Mouse (Mus musculus): Measurements from ENCODE around the gene Cd300ld3. TPM values are rescaled to one million over a fixed set of nuclear protein-coding genes. Genes with fewer than 3 reads are reported as not detected.

The Cd300ld3 gene
- not detected in 2 replicates for polyA plus RNA-seq (2014; fragmentation: Nextera tagmentation; extraction: Ambion mirVana)

DNA sequence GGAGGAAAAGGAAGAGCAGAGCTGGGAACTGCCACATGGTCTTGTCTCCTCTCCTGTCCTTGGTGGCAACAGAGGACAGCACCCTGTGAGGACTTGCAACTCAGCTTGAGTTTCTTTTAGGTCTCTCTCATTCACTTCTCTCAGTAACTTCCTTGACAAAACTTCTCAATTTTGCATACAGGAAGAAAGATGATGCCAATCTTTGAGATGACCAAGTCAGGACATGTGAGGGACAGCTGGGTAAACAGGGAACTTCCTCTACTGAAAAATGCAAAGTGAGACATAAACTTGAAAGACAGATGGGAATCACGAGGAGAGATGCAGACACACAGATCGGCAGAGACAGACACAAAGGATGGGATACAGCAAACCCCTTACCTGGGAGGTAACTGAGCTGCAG, at the start of gene Cd300ld3:
Gene Cd300ld3, minus strand, starts transcription at position 151 of the 400 bp plus-strand sequence.
- Histone ChIP-seq H3K27me3 (ENCODE audit: control insufficient read depth, insufficient read depth, low read length) (no peaks in the 10 kb centered on the region), H3K27ac (ENCODE audit: low read depth, low read length) (no peak within 1 kb of the TSS), H3K9me3 (ENCODE audit: control insufficient read depth, low read length) (no peaks in the 10 kb centered on the region), H3K4me2 (ENCODE audit: low read depth, low read length, severe bottlenecking) (no peak within 1 kb of the TSS), H3K4me3 (ENCODE audit: low read depth, low read length) (no peak within 1 kb of the TSS), H3K9ac (ENCODE audit: low read length) (no peak within 1 kb of the TSS), H3K36me3 (ENCODE audit: control insufficient read depth, insufficient read depth, low read length) (no peaks in the 10 kb centered on the region), H3K4me1 (replicated peaks; ENCODE audit: control insufficient read depth, insufficient read depth, low read length) (no peaks in the 10 kb centered on the region)
- 81% methylated on average over 2 of the region's 2 CpGs for WGBS
- ATAC-seq (replicated peaks; ENCODE audit: low FRiP score) (no peak), DNase-seq (ENCODE audit: low spot score) (no peak)

DNA sequence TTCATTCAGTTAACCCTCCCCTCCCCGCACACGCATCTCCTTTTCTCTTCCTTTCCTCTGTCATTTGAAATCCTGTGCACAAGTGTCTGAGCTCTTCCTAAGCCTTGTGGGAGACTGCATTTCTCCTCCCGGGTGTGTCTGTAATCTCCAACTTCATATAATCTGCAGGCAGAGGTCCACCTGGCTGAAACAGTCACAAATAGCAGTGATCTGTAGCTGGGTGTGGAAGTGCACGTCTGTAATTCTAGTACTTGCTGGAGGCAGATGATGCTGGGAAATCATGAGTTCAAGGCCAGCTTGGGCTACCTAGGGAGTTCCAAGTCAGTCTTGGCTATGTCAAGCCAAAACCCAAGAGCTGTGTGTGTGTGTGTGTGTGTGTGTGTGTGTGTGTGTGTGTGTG, 43.9 kb upstream of the Cd300ld3 start:
- Histone ChIP-seq H3K4me1 (replicated peaks; ENCODE audit: control insufficient read depth, insufficient read depth, low read length) (0 out of 2 replicates have a peak, but pooled peaks cover 5% of the 10 kb centered on the region), H3K27me3 (ENCODE audit: control insufficient read depth, insufficient read depth, low read length) (peaks cover 11% of the 10 kb centered on the region; the same call in 1 of the 2 replicates), H3K4me2 (ENCODE audit: low read depth, low read length, severe bottlenecking) (peak overlapping the region; percentile 55; the same call in 1 of the 2 replicates), H3K9me3 (ENCODE audit: control insufficient read depth, low read length) (no peaks in the 10 kb centered on the region), H3K36me3 (ENCODE audit: control insufficient read depth, insufficient read depth, low read length) (no peaks in the 10 kb centered on the region), H3K4me3 (ENCODE audit: low read depth, low read length) (peak overlapping the region; percentile 26; the same call in 1 of the 2 replicates), H3K27ac (ENCODE audit: low read depth, low read length) (no peak overlapping the region), H3K9ac (ENCODE audit: low read length) (no peak overlapping the region)
- WGBS: 15% methylated on average over 4 of the region's 4 CpGs
- ATAC-seq (replicated peaks; ENCODE audit: low FRiP score) (no peak), DNase-seq (ENCODE audit: low spot score) (no peak)

DNA sequence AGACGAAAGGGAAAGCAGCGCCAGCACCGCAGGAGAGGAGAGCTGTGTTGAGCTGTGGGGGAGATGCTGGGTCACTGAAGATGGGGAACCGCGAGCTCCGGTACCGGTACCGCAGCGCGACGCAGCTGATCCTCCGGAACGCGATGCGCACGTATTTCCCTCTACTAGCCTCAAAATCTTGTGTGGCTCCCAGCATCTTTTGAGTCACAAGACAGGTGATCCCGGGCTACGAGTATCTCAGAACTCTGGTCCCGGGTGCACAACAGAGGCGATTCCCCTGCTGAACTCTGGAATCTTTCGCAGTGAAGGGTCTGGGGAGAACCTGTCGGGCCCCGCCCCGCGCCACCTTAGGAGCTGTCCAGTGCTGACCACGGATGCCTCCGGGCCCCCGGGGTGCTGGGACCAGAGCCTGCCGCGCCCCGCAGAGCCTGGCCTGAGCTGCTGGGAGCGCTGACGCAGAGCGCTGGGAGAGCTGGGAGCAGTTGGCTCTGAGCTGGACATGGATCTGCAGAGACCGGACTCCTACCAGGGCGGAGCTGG, 43.2 kb upstream of the Cd300ld3 start, which contains the start of gene Rab37:
Gene Rab37, plus strand, starts transcription at position 70 of the 540 bp plus-strand sequence.
- Histone ChIP-seq H3K4me1 (replicated peaks; ENCODE audit: control insufficient read depth, insufficient read depth, low read length) (0 out of 2 replicates have a peak, but pooled peaks cover 5% of the 10 kb centered on the region), H3K9me3 (ENCODE audit: control insufficient read depth, low read length) (no peaks in the 10 kb centered on the region), H3K4me2 (ENCODE audit: low read depth, low read length, severe bottlenecking) (peak within 1 kb of the TSS; percentile 55), H3K9ac (ENCODE audit: low read length) (peak within 1 kb of the TSS; percentile 41; the same call in 1 of the 2 replicates), H3K36me3 (ENCODE audit: control insufficient read depth, insufficient read depth, low read length) (no peaks in the 10 kb centered on the region), H3K27ac (ENCODE audit: low read depth, low read length) (no peak within 1 kb of the TSS), H3K27me3 (ENCODE audit: control insufficient read depth, insufficient read depth, low read length) (peaks cover 11% of the 10 kb centered on the region; the same call in 1 of the 2 replicates), H3K4me3 (ENCODE audit: low read depth, low read length) (peak within 1 kb of the TSS; percentile 26)
- WGBS: 2% methylated on average over 36 of the region's 36 CpGs
- ATAC-seq (replicated peaks; ENCODE audit: low FRiP score) (no peak), DNase-seq (ENCODE audit: low spot score) (peak; percentile 68)

DNA sequence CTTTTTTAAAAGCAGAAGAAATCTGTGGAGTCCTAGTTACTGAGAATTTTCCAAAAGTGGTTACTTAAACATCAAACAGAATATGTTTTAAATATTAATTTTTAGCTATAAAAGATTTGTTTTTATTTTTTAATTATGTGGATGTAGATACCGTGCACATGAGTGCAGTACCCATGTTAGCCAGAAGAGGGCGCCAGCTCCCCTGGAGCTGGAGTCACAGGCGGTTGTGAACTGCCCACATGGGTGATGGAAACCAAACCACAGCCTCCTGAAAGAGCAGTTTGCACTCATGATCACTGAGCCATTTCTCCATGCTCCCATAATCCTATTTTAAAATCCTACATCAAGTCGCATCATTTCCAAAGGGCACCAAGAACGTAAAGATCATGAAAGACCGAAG, 41.6 kb upstream of the Cd300ld3 start:
- ATAC-seq (replicated peaks; ENCODE audit: low FRiP score) (no peak), DNase-seq (ENCODE audit: low spot score) (no peak)
- Histone ChIP-seq H3K36me3 (ENCODE audit: control insufficient read depth, insufficient read depth, low read length) (no peaks in the 10 kb centered on the region), H3K4me1 (replicated peaks; ENCODE audit: control insufficient read depth, insufficient read depth, low read length) (0 out of 2 replicates have a peak, but pooled peaks cover 7% of the 10 kb centered on the region), H3K9ac (ENCODE audit: low read length) (no peak overlapping the region), H3K4me3 (ENCODE audit: low read depth, low read length) (no peak overlapping the region), H3K27ac (ENCODE audit: low read depth, low read length) (no peak overlapping the region), H3K4me2 (ENCODE audit: low read depth, low read length, severe bottlenecking) (no peak overlapping the region), H3K27me3 (ENCODE audit: control insufficient read depth, insufficient read depth, low read length) (peaks cover 11% of the 10 kb centered on the region; the same call in 1 of the 2 replicates), H3K9me3 (ENCODE audit: control insufficient read depth, low read length) (no peaks in the 10 kb centered on the region)
- WGBS: 65% methylated on average over 6 of the region's 6 CpGs

DNA sequence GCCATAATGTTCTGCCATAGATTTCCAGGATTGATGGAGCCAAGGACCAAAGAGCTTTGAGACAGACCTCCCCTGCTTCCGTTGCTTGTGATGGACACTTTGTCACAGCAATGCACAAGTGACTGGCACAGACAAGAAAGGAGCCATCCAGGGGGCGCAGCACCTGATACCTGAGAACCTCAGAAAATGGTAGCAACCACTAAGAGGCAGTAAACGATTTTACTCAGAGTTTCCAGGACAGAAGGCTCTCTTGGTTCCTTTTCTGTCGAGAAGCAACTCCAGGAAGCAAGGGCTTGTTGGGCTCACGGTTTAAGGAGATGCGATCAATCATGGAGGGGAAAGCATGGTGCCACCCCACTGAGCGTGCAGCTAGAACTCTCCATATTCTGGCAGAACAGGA, 38.0 kb upstream of the Cd300ld3 start:
- no peak for ATAC-seq (replicated peaks; ENCODE audit: low FRiP score)
- Histone ChIP-seq H3K27me3 (ENCODE audit: control insufficient read depth, insufficient read depth, low read length) (peaks cover 4% of the 10 kb centered on the region; the same call in 1 of the 2 replicates), H3K4me1 (replicated peaks; ENCODE audit: control insufficient read depth, insufficient read depth, low read length) (0 out of 2 replicates have a peak, but pooled peaks cover 5% of the 10 kb centered on the region), H3K27ac (ENCODE audit: low read depth, low read length) (no peak overlapping the region), H3K9ac (ENCODE audit: low read length) (no peak overlapping the region), H3K4me3 (ENCODE audit: low read depth, low read length) (no peak overlapping the region), H3K4me2 (ENCODE audit: low read depth, low read length, severe bottlenecking) (no peak overlapping the region), H3K36me3 (ENCODE audit: control insufficient read depth, insufficient read depth, low read length) (no peaks in the 10 kb centered on the region), H3K9me3 (ENCODE audit: control insufficient read depth, low read length) (no peaks in the 10 kb centered on the region)
- 68% methylated on average over 7 of the region's 7 CpGs for WGBS
- DNase-seq (ENCODE audit: low spot score): no peak

DNA sequence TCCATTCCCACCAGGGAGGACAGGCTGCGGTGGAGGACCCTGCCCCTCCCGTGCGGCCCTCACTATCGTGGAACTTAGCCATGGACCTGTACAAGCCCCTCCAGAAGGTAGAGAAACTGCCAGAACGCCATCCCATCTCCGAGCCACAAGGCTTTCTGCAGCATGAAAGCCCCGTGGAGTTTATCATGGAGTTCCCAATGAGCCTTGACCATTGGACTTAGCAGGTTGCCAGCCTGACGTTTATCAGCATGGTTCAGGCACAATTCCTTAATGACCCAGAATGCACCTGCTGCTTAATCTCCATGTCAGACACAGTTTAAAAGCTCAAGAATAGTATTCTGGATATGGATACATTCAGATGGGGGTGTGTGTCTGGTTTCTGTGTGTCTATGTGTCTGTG, 36.9 kb upstream of the Cd300ld3 start:
- Histone ChIP-seq H3K27me3 (ENCODE audit: control insufficient read depth, insufficient read depth, low read length) (no peaks in the 10 kb centered on the region; the same call in 1 of the 2 replicates), H3K36me3 (ENCODE audit: control insufficient read depth, insufficient read depth, low read length) (no peaks in the 10 kb centered on the region), H3K4me1 (replicated peaks; ENCODE audit: control insufficient read depth, insufficient read depth, low read length) (0 out of 2 replicates have a peak, but pooled peaks cover 5% of the 10 kb centered on the region), H3K27ac (ENCODE audit: low read depth, low read length) (no peak overlapping the region), H3K4me2 (ENCODE audit: low read depth, low read length, severe bottlenecking) (no peak overlapping the region), H3K4me3 (ENCODE audit: low read depth, low read length) (no peak overlapping the region), H3K9me3 (ENCODE audit: control insufficient read depth, low read length) (no peaks in the 10 kb centered on the region), H3K9ac (ENCODE audit: low read length) (no peak overlapping the region; the same call in 1 of the 2 replicates)
- DNase-seq (ENCODE audit: low spot score): no peak
- WGBS: 62% methylated on average over 8 of the region's 8 CpGs
- ATAC-seq (replicated peaks; ENCODE audit: low FRiP score): no peak

DNA sequence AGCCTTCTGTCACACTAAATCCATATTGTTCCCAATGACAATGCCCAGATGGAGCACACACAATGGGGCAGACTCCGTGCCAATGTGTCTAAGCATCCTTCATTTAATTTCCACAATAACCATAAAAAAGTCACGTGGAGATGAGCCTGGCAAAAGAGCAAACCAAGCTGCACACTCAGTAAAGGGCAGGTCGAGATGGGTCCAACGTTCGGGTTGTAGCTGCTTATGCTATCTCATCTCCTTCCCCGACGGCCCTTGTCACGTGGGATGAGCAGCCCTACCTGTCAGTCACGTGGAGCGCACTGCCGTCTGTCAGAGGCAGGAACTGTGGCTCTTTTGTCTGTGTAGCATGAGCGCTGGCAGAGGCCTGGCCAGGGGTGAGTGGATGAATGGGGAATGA, 36.4 kb upstream of the Cd300ld3 start:
- Histone ChIP-seq H3K27me3 (ENCODE audit: control insufficient read depth, insufficient read depth, low read length) (no peaks in the 10 kb centered on the region; the same call in 1 of the 2 replicates), H3K9me3 (ENCODE audit: control insufficient read depth, low read length) (no peaks in the 10 kb centered on the region), H3K36me3 (ENCODE audit: control insufficient read depth, insufficient read depth, low read length) (no peaks in the 10 kb centered on the region), H3K27ac (ENCODE audit: low read depth, low read length) (no peak overlapping the region), H3K4me2 (ENCODE audit: low read depth, low read length, severe bottlenecking) (no peak overlapping the region), H3K4me1 (replicated peaks; ENCODE audit: control insufficient read depth, insufficient read depth, low read length) (0 out of 2 replicates have a peak, but pooled peaks cover 5% of the 10 kb centered on the region), H3K4me3 (ENCODE audit: low read depth, low read length) (no peak overlapping the region), H3K9ac (ENCODE audit: low read length) (no peak overlapping the region)
- no peak for ATAC-seq (replicated peaks; ENCODE audit: low FRiP score)
- DNase-seq (ENCODE audit: low spot score): no peak
- WGBS: 31% methylated on average over 12 of the region's 12 CpGs

DNA sequence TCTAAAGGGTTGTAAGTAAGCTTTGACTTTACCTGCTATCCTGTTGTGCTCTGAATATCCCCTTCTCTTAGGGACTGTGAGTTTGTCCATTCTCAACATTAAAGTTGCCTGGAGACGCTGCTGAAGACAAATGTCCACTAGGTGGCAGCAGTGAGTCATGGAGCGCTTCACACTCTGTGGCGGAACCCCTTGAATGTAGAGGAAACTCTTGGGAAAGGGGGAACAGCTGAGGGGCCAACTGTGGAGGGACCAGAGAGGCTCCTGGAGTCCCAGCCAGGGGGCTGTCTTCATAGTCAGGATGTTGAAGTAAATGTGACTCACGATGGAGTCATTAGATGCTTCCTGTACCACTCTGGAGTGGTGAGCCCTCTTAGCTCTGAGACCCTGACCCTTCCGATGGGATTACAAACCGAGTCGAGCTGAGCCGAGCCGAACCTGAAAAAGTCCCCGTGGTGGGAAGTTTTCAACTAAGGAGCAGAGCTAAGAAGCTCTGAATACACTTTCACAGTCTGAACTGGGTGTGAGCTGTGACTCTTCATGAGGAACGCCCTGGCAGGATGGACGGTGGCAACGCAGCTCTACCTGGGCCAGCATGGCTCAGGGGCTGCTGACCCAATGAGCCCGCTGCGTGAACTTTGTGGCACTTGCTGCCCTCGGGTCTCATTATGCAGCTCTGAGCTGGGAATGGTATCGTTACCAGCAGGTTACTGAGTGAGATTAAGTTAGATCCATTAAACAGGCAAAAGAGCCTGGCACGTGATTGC, 35.3 kb upstream of the Cd300ld3 start:
- ATAC-seq (replicated peaks; ENCODE audit: low FRiP score): no peak
- H3K9ac ChIP-seq (ENCODE audit: low read length): no peak overlapping the region
- no peak overlapping the region for H3K4me2 ChIP-seq (ENCODE audit: low read depth, low read length, severe bottlenecking)
- 43% methylated on average over 18 of the region's 18 CpGs for WGBS
- H3K4me1 ChIP-seq (replicated peaks; ENCODE audit: control insufficient read depth, insufficient read depth, low read length): 0 out of 2 replicates have a peak, but pooled peaks cover 5% of the 10 kb centered on the region
- no peaks in the 10 kb centered on the region; the same call in 1 of the 2 replicates for H3K27me3 ChIP-seq (ENCODE audit: control insufficient read depth, insufficient read depth, low read length)
- no peak overlapping the region for H3K4me3 ChIP-seq (ENCODE audit: low read depth, low read length)
- no peaks in the 10 kb centered on the region for H3K36me3 ChIP-seq (ENCODE audit: control insufficient read depth, insufficient read depth, low read length)
- DNase-seq (ENCODE audit: low spot score): peak; percentile 83
- no peak overlapping the region for H3K27ac ChIP-seq (ENCODE audit: low read depth, low read length)
- H3K9me3 ChIP-seq (ENCODE audit: control insufficient read depth, low read length): no peaks in the 10 kb centered on the region
